Mouse (Mus musculus) adrenal gland, postnatal 14 days (tissue): ENCODE data around the gene Nsd1. TPM values are rescaled to one million over a fixed set of nuclear protein-coding genes. Genes with fewer than 3 reads are reported as not detected.

ENCODE experiments used
- DNase-seq: peaks from one replicate; pipeline ENCODE4 v3.0.0; 2021; ENCODE audit warnings: mixed read lengths
- total RNA-seq: library from RNA; stranded (reverse); gene quantifications from 2 replicates; pipeline ENCODE4 v1.2.3, GENCODE M21; 2021

Gene Nsd1
- total RNA-seq, 1 experiment from 2014 or later: 120 TPM

DNA sequence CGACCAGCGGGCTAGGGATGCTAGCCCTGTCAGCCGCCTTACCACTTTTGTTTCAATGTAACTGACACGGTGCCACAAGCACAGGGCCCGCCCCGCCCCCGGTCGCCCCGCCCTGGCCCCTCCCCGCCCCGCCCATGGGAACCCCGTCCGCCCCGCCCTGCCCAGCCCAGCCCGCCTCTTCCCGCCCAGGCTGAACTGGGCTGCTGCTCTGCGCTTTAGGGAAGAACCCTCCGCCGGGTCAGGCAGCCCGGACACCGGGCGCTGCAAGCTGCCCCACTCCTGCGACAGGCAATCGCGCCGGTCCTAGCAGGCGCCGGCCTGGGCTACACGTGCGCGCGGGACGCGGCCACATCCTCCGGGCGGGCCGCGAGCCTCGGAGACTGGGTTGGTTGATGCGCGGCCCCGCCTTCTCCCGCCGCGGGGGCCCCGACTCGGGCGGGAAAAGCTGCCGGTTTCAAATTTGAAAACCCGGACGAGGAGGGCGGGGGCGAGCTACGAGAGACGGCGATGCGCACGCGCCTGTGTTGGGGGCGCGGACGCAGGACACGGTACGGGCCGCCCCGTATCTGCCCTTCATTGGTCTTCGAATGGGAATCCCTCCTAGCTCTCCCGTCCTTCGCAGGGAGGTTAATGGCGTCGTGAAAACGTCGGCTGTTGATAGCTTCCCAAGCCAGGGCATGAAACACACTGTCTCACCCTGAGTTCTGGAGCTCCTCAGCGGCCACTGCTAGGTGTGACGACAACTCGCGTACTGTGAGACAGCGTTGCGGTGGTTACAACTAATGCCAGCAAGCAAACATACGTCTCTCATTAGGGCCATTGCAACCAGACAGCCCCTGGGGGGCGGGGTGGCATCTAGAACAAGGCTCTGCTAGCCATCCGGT lies 120.3 kb downstream of the Nsd1 start, which contains the start of gene Mxd3:
Mxd3 (minus strand) TSS at position 141 of the 884 bp plus-strand sequence.
- DNase-seq: peak; percentile 90

DNA sequence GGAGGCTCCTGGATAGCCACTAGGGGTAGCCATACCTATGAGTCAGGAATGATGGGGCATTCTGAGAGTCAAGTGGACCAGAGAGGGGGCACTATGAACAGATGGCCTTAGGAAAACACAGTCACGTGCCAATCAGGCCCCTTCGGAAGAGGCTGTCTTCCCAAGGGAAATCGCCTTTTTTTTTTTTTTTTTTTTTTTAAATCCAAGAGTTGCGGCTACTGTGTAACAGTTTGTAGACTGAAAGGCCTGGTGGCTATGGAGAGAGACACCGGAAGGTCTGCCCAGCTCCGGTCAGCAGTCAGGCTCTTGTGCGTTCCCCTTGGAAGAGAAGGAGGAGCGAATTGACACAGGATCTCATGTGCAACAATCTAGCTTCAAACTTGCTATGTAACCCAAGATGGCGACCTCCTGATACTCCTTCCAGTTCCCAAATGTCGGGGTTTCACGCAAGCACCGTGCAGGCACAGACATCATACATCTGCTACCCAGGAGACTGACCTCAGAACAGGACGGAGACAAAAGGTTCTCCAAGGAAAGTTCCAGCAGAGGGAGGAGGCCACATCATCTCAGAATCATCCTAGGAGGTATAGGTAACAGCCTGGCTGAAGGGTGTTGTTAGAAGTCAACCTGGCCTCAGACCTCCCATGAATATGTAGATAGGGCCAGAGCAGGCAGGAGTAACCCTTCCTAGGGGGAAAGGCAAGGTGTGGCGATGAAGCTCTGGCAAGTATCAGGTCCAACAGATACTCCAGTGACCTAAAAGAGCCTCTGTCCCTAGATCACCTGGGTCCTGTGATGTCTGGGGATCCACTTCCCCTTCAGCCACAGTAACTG lies 121.2 kb downstream of the Nsd1 start:
- DNase-seq: no peak

DNA sequence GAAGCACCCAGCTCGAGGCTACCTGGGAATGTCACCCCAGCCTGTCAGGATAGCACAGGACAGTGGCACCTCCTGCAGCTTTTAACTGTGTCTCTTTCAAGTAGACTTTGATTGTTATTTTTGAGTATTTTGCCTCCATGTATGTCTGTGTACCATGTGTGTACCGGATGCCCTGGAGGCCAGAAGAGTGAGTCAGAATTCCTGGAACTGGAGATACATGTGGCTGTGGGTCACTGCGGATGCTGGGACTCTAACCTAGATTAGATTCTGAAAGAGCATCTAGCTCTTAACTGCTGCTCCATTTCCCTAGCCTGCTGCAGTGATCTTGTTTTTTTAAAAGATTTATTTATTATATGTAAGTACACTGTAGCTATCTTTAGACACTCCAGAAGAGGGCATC lies 122.7 kb downstream of the Nsd1 start:
- DNase-seq: no peak

DNA sequence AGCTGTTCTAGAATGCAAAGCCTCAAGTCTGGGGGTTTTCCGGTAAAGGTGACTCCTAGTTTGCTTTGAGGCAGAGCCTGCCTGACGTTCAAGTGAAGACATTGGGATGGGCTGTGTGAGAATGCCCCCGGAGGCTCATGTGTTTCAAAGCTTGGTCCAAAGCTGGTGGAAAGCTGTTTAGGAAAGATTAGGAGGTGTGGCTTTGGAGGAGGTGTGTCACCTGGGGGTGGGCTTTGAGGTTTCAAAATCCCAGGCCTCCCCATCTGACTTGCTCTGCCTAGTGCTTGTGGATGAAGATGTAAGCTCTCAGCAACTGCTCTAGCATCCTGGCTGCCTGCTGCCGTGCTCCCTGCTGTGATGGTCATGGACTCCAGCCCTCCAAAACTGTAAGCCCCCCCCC lies 126.1 kb downstream of the Nsd1 start:
- DNase-seq: no peak

DNA sequence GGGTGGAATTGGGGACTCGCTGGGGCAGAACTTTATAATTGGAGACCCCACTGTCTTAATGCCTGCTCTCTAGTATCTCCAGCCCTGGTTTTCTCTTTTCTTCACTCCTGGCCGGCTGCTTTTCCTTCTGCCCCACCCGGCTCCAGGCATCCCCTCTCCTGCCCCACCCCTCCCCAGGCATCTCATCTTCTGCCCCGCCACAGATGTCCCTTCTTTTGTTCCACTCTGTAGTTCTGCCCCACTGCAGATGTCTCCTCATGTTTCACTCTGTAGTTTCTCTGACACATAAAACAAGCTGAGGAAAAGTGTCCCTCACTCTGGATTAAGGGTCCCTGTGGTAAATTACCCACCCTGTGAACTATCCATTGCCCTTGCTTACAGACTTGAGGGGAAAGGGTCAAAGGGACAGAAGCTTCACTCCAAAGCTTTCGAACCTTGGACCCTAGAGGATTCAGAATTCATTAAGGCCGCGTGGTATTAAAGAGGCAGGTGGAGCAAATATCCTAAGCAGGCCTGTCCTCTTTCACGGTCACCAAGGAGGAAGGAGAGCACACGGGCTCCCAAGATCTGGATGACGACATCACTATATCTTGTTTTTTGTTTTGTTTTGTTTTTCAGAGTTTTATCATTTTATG lies 127.9 kb downstream of the Nsd1 start:
- DNase-seq: no peak

DNA sequence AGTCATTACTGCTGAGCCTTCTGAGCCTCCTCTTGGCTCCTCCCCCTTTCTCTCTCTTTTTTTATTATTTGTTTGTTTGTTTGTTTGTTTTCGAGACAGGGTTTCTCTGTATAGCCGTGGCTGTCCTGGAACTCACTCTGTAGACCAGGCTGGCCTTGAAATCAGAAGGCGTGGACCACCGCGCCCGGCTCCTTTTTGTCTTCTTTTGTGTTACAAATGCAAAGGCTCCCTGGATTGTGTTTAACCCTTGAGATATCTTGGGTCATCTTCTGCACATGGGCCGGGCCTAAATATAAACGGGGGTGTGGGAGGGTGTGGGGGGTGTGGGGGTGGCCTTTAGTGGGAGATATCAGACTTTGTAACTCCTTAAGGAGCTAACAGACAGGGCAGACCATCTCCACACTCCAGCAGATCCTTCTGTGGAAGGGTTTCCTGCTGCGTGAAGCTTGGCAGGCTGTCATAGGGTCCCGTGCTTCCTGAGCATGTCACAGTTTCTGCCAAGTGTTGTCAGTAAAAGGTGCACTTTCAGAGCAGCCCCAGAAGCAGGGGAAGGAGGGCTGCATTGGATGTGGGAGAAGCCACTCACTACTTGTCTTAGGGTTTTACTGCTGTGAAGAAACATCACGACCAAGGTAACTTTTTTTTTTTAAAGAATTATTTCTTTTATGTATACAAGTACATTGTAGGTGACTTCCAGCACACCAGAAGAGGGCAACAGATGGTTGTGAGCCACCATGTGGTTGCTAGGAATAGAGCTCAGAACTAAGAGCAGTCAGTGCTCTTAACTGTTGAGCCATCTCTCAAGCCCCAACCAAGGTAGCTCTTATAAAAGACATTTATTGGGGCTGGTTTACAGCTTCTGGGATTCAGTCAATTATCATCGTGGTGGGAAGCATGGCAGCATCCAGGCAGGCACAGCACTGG lies 128.8 kb downstream of the Nsd1 start:
- no peak for DNase-seq

DNA sequence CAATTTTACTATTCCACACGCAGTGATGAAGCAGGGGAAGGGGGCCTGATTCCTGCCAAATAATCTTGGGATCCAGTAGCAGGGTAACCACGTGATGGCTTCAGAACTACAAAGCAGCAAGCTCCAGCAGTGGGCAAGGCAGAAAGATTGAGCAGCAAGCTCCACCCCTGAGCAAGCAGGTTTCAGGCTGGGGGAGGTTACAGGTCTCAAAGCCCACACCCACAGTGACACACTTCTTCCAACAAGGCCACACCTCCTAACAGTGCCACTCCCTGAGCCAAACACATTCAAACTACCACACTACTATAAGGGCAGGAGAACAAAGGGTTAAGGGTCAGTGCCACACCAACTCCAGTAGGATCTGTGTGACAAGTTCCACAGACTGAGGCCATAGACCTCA lies 129.7 kb downstream of the Nsd1 start:
- DNase-seq: no peak

DNA sequence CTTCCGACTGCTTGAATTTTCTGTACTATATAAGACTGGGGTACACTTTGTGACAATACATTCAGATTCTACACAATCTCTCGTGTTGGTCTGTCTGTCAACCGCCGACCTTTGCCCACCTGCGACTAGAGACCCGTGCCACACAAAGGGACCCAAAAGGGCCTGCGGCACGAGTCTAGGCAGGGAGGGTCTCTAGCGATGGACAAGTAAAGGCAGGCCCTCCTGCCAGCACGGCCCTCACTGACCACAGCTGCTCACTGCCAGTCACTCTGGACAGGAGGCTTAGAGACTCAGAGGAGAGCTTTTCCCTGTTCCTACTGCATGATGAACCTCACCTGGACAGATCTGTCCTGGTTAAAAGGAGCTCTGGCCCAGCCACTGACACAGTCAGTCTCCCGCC lies 132.9 kb downstream of the Nsd1 start:
- DNase-seq: no peak

DNA sequence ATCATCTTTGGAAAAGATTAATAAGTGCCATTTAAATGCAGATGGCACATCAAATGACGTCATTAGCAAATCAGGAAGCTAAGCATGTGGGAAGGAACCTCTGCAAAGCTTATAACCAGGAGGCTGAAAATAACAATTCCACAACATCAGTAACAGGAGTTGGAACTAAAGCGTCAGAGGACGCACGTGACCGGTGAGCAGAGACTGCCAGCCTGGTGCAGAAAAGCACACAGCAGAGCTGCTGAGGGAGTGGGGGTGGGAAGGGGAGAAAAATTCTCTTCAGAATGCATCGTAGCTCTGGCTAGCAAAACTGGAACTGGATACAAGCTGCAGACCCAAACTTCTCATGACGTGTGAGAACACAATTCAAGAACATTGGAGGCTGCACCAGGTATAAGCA lies 134.7 kb downstream of the Nsd1 start:
- DNase-seq: no peak

DNA sequence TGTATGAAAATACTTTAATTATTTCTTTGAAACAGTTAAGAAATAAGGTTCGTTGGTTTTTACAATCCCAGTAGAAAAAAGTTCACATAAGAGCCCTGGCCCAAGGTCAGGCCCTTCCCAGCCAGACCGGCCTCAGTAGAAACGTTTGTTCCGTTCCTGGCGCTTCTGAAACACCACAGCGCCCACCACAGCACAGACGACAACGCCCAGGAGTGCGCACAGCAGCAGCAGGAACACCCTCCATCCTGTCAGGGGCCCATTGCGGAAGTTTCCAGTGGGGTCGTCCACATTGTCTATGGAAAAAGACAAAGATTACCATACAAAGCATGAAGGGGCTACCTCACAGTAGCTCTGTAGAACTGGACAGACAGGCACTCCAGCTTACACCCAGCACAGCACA lies 137.2 kb downstream of the Nsd1 start:
- no peak for DNase-seq

DNA sequence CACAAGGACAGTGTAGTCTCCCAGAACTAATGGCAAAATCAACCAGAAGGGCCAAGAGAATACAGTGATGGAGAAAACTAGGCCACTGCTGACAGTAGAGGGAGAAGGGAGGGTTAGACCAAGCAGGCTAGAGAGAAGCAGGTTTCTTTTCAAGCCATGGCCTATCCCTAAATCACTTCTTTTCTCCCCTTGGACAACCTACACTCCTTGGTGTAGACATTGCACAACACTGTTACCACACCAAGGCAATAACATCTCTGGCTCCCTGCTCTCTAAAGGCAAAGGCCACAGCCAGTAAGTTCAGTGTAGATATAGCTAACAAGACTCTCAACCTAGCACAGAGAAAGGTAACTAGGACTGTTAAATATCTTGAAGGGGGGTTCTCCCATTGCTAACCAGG lies 151.6 kb downstream of the Nsd1 start:
- DNase-seq: no peak

DNA sequence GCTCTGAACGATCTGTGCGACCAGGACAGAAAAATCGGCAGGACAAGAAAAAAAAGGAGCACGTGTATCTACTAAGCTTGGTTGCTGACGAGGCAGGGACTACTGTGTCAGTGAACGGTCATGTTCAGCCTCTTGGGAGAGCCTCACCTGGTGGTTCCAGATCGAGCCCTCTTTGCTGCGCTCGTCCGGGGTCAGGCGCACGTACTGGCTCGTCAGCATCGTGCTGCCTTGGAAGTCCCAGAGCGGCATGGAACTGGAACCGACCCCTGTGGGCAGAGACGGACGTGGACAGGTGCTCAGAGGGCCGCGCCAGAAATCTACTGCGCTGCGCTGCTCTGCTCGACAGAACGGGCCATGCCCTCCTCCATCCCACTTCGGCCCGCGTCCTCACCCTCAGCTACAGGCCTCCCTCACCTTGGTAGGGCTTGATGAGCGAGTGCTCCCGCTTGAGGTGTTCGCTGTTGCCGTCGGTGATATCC lies 152.4 kb downstream of the Nsd1 start:
- DNase-seq: no peak

DNA sequence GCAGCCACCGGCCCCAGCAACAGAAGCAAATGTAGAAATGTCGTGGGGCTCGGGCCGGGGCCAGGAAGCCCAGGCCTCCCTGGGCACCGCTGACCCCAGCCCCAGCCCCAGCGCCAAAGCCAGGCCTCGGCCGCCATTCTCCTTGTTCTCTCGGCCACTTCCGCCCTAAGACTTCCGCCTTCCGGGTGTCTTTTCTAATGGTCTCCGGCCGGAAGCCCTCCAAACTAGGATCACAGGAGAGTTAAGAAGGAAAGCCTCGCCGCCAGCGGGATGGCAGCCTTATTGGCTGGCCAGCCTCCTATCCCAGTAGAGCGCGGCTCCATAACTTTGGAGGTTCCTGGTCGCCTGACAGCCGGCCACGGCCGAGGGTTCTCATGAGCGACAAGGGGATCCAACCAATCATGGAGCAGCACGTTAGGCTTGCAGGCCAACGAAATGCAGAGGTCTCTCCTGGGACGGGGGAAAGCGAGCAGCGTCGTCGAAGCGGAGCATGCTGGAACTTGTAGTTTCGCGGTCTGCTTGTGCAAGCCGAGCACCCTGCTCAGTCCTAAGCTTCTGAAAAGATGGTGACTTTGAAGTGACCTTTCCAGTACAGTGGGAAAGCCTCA lies 153.0 kb downstream of the Nsd1 start, which contains the start of gene Lman2:
Lman2 (minus strand) TSS at position 331 of the 608 bp plus-strand sequence.
- DNase-seq: peak; percentile 97

Other genes starting within 250 kb of the Nsd1 start
- 1.3 and 1.8 TPM in 2 replicates for gene Hk3, start 188.4 kb upstream of the Nsd1 start, total RNA-seq
- gene Uimc1, start 109.5 kb upstream of the Nsd1 start, total RNA-seq: 26.1 and 33.5 TPM in 2 replicates
- 44.7 and 45.0 TPM in 2 replicates for gene Zfp346, start 104.5 kb upstream of the Nsd1 start, total RNA-seq
- not detected in 2 replicates for gene Gm17617, start 76.2 kb upstream of the Nsd1 start, total RNA-seq
- 39.2 and 46.7 TPM in 2 replicates for gene Fgfr4, start 57.1 kb upstream of the Nsd1 start, total RNA-seq
- gene Prelid1, start 110.7 kb downstream of the Nsd1 start, total RNA-seq: 170 and 174 TPM in 2 replicates
- 53.7 and 60.7 TPM in 2 replicates for gene Rab24, start 112.2 kb downstream of the Nsd1 start, total RNA-seq
- 10.0 and 10.9 TPM in 2 replicates for gene Mxd3, start 120.0 kb downstream of the Nsd1 start, total RNA-seq
- gene Lman2, start 153.0 kb downstream of the Nsd1 start, total RNA-seq: 105 and 107 TPM in 2 replicates
- gene Rgs14, start 159.9 kb downstream of the Nsd1 start, total RNA-seq: 0.44 and 4.5 TPM in 2 replicates
- gene Slc34a1, start 188.4 kb downstream of the Nsd1 start, total RNA-seq: 0.33 TPM in 1 of 2 replicates, not detected in the other
- not detected in 2 replicates for gene Pfn3, start 205.4 kb downstream of the Nsd1 start, total RNA-seq
- 4.3 and 60.0 TPM in 2 replicates for gene F12, start 217.0 kb downstream of the Nsd1 start, total RNA-seq
- 35.3 and 55.4 TPM in 2 replicates for gene Grk6, start 235.3 kb downstream of the Nsd1 start, total RNA-seq